Mouse (Mus musculus) hindbrain, embryonic 16.5 days (tissue): Measurements from ENCODE around the gene H3f3a. TPM values are rescaled to one million over a fixed set of nuclear protein-coding genes. Genes with fewer than 3 reads are reported as not detected.
"Not testable (repeated sequence)": the region's sequence is repeated elsewhere in the genome, so short reads cannot be mapped to it uniquely, and the experiment has no call there.

Source experiments
- ATAC-seq: fragments of 200-750 bp; cut with Nextera tagmentation; 2 replicates; pipeline ENCODE4 v1.8.0; 2017; ENCODE audit warnings: moderate TSS enrichment, moderate library complexity
- H3K27ac ChIP-seq: fragments of 300-500 bp; sonication (generic); 2 replicates; pipeline ENCODE4 v1.5.1; 2014; ENCODE audit warnings: low read depth, mild to moderate bottlenecking, control low read depth, low read length, moderate library complexity
- H3K27me3 ChIP-seq: fragments of 300-500 bp; sonication (generic); replicated peaks from 2 replicates; pipeline ENCODE4 v1.6.1; 2014; ENCODE audit warnings: low read length; ENCODE audit not compliant: control insufficient read depth, insufficient read depth
- H3K36me3 ChIP-seq: fragments of 300-500 bp; sonication (generic); 2 replicates; pipeline ENCODE4 v1.6.1; 2014; ENCODE audit warnings: mild to moderate bottlenecking, low read length, moderate library complexity, mixed read lengths; ENCODE audit not compliant: control insufficient read depth, insufficient read depth
- H3K4me1 ChIP-seq: fragments of 300-500 bp; sonication (generic); 2 replicates; pipeline ENCODE4 v1.6.1; 2014; ENCODE audit warnings: low read depth, low read length; ENCODE audit not compliant: control insufficient read depth, insufficient read depth
- H3K4me2 ChIP-seq: fragments of 300-500 bp; sonication (generic); 2 replicates; pipeline ENCODE4 v1.6.1; 2014; ENCODE audit warnings: mild to moderate bottlenecking, low read length, control low read depth, moderate library complexity
- H3K4me3 ChIP-seq: fragments of 300-500 bp; sonication (generic); 2 replicates; pipeline ENCODE4 v1.5.1; 2014; ENCODE audit warnings: mild to moderate bottlenecking, low read length, control low read depth, moderate library complexity
- H3K9ac ChIP-seq: fragments of 300-500 bp; sonication (generic); 2 replicates; pipeline ENCODE4 v1.6.1; 2014; ENCODE audit warnings: low read depth, mild to moderate bottlenecking, control low read depth, low read length, moderate library complexity
- H3K9me3 ChIP-seq: fragments of 300-500 bp; sonication (generic); 2 replicates; pipeline ENCODE4 v1.6.1; 2014; ENCODE audit warnings: mild to moderate bottlenecking, low read length, moderate library complexity; ENCODE audit not compliant: control insufficient read depth
- WGBS: fragments of 180-500 bp; shearing (Covaris S2); extraction: QIAGEN DNeasy Blood & Tissue Kit; methylation state at CpG from one replicate; pipeline ENCODE4 v1.1.7; 2014; 5-methylcytosine and 5-hydroxymethylcytosine counted together
- polyA plus RNA-seq: library from polyadenylated mRNA; unstranded; fragments of >200 nt; fragmentation: Nextera tagmentation; extraction: Ambion mirVana; gene quantifications from 2 replicates; pipeline ENCODE4 v1.2.1, GENCODE M21; 2015

Gene H3f3a
- polyA plus RNA-seq, 1 experiment from 2014 or later: 2,228 TPM

DNA sequence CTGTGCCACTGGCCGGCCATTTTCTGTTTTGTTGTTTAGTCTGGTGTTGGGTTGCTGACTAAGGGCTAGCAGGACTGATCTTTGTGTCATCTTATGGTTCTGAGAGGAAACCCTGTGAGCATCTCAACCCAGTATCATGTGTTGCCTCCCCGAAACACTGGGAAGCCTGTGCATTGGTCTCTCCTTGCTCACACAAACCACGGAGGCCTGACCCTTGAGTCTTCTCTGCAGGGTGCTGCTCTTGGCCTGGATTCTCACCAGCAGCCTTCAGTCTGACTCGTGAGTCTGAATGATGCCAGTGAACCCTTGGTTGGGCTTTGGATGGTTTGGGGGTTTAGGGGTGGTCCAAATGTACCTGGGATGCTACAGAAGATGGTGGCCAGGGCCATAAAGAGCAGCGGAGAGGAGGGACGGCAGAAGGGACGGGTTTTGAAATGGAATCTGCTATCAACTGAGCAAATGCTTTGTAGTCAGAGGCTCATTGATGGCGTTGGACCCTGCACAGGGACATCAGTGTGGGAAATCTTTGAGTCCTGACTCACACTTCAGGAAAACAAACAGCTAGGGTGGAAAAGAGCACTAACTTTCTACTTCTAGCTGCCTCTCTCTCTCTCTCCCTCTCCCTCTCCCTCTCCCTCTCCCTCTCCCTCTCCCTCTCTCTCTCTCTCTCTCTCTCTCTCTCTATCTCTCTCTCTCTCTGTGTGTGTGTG lies 25.6 kb upstream of the H3f3a start:
- Histone ChIP-seq H3K9ac (no peak overlapping the region), H3K27me3 (no peaks in the 10 kb centered on the region), H3K4me1 (no peaks in the 10 kb centered on the region), H3K4me3 (no peak overlapping the region), H3K4me2 (no peak overlapping the region), H3K36me3 (no peaks in the 10 kb centered on the region), H3K27ac (no peak overlapping the region), H3K9me3 (no peaks in the 10 kb centered on the region)
- no peak for ATAC-seq
- 70% methylated on average over 8 of the region's 8 CpGs for WGBS

DNA sequence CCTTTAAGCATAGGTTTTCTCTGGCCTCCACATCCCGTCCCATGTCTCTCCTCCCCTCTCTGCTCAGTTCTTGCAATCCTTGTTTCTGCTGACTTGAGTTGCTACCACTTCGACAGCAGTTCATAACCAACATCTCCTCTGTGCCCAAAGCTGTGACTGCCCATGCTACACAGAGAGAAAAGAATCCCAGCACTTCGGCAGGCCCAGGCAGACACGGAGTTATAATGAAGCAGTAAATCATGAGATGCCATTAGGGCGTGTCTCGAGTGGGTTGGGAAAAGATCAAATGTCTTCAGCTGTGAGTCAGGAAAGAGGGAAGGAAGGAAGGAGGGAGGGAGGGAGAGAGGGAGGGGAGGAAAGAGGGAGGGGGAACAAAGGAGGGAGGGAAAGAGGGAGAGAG lies 24.3 kb upstream of the H3f3a start:
- WGBS: 57% methylated on average over 6 of the region's 6 CpGs
- no peak for ATAC-seq
- H3K9ac ChIP-seq: no peak overlapping the region
- no peaks in the 10 kb centered on the region for H3K27me3 ChIP-seq
- H3K4me2 ChIP-seq: no peak overlapping the region
- H3K36me3 ChIP-seq: no peaks in the 10 kb centered on the region
- no peak overlapping the region for H3K27ac ChIP-seq
- H3K9me3 ChIP-seq: no peaks in the 10 kb centered on the region
- no peaks in the 10 kb centered on the region for H3K4me1 ChIP-seq
- no peak overlapping the region for H3K4me3 ChIP-seq

DNA sequence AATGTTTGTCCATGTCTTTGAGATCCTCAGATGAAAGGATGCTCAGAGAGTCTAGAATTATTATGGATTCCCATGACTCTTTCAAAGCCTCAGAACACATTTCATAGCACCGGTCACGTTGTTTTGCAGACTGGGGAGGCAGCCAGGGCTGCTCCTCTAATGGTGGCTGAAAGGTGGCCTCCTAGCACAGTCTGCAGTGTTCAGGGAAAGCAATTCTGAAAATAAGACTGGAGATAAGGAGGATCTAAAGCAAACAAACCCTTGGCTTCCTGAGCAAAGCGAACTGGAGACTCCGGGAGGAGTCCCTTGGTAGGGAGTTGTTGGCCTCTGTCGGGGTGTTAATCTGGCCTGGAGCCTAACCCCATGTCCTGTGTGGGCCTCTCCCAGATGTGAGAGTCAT lies 23.4 kb upstream of the H3f3a start:
- 95% methylated on average over 5 of the region's 5 CpGs for WGBS
- H3K4me3 ChIP-seq: no peak overlapping the region
- ATAC-seq: no peak
- no peak overlapping the region for H3K27ac ChIP-seq
- H3K9ac ChIP-seq: no peak overlapping the region
- no peaks in the 10 kb centered on the region for H3K4me1 ChIP-seq
- no peak overlapping the region for H3K4me2 ChIP-seq
- no peaks in the 10 kb centered on the region for H3K9me3 ChIP-seq
- H3K27me3 ChIP-seq: no peaks in the 10 kb centered on the region
- H3K36me3 ChIP-seq: no peaks in the 10 kb centered on the region

DNA sequence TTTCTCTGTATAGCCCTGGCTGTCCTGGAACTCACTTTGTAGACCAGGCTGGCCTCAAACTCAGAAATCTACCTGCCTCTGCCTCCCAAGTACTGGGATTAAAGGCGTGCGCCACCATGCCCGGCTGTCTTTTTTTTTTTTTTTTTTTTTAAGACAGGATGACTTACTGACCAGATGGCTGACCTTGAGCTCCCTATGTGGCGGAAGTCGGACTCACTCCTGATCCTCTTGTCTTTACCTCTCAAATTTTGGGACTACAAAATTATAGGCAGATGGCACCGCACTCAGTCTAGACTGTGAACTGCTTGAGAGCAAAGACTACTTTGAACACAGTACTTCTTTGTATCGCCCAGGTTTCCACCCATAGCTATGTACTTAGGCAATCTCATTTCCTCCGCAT lies 22.7 kb upstream of the H3f3a start:
- not testable (repeated sequence) for H3K4me3 ChIP-seq, H3K27me3 ChIP-seq, H3K27ac ChIP-seq, ATAC-seq, H3K4me1 ChIP-seq, H3K9me3 ChIP-seq, H3K9ac ChIP-seq, H3K4me2 ChIP-seq, H3K36me3 ChIP-seq
- 94% methylated on average over 8 of the region's 8 CpGs for WGBS

DNA sequence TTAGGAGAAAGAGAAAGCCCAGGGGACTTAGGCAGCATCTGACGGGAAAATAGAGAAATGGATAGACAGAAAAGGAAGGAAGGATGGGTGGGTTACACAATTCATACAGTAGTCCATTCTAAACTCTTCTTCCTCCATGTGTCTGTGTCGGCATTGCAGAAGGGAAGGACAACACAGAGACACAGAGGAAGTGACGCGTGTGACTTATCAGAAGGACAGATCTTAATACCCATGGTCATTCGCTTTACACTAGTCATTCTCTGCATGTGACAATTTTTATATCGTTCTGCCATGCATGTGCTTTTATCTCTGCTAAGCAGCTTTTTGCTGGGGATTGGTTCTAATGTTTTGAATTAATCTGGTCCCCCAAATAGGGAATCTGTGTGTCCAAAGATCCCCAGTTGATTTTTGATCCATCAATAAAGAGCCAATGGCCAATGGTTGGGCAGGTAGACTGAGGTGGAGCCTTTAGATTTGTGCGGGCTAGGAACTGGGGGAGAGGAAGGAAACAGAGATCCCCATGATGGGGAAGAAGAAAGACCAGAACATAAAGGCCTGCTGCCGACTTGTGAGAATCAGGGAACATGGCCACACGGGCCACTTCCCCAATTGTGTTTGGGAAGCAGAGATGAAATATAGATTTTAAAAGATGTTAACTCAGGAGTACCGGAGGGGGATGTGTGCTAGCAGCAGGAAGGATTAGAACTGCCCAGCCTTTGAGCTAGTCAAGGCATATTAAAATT lies 21.7 kb upstream of the H3f3a start:
- WGBS: 86% methylated on average over 10 of the region's 10 CpGs
- no peaks in the 10 kb centered on the region for H3K4me1 ChIP-seq

DNA sequence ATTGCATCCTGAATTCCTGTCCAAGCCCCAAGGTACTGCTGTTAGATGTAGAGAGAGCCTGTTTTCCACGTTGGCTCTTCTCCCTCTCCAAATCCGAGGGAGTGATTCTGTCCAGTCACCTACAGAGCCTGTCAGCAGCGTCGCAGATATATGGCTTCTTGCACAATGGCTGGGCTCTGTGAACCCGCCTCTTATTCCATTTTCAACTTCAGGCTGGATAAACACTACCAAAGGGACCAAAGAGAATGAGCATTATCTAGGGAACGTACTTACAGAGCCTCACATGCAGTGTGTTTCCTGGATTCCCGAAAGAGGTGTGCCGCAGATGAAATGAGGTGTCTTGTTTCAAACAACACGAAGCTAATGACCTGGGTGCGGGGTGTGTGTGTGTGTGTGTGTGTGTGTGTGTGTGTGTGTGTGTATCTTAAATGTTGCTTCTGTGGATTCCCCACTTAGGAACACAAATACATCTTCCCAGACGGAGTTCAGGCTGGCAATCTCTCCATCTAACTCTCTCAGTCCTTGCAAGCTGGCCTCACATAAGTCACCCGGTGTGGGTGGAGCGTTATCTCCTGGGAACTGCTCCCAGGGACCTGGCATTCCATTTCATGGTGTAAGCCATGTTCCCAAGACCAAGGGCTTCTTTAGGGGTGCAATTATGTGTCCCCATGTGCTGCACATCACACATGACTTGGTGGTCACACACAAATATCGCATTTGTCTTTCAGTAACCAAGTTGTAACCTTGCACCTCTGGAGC lies 17.0 kb upstream of the H3f3a start:
- Histone ChIP-seq H3K4me2 (no peak overlapping the region), H3K9me3 (no peaks in the 10 kb centered on the region), H3K27me3 (no peaks in the 10 kb centered on the region), H3K36me3 (no peaks in the 10 kb centered on the region), H3K4me1 (no peaks in the 10 kb centered on the region), H3K4me3 (no peak overlapping the region), H3K9ac (no peak overlapping the region), H3K27ac (no peak overlapping the region)
- WGBS: 60% methylated on average over 14 of the region's 14 CpGs
- no peak for ATAC-seq

More for the DNA sequence above, 21.7 kb upstream of the H3f3a start:
- no peak for ATAC-seq
- Histone ChIP-seq H3K9ac (no peak overlapping the region), H3K9me3 (no peaks in the 10 kb centered on the region), H3K36me3 (no peaks in the 10 kb centered on the region), H3K27me3 (no peaks in the 10 kb centered on the region), H3K27ac (no peak overlapping the region), H3K4me2 (no peak overlapping the region), H3K4me3 (no peak overlapping the region)

DNA sequence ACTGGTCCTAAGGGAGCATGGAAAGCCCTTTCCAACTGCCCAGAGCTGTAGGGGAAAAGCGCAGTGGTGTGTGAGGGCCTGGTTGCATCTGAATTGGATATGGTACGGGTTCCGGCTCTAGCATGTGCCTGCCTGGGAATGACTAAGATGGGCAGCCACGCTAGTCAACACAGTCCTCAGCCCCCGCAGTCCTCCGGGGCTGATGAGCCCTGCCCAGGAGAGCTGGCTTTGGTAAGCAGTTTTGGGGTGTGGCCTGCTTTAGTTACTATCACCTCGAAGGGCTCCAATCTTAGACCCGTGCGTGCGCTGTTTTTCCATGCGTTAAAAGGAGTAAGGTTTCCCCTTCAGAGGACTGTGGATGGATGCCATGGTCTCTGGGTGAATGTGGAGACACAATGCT lies 16.4 kb upstream of the H3f3a start:
- Histone ChIP-seq H3K36me3 (no peaks in the 10 kb centered on the region), H3K4me2 (no peak overlapping the region), H3K4me1 (no peaks in the 10 kb centered on the region), H3K9ac (no peak overlapping the region), H3K27me3 (no peaks in the 10 kb centered on the region), H3K27ac (no peak overlapping the region), H3K9me3 (no peaks in the 10 kb centered on the region), H3K4me3 (no peak overlapping the region)
- WGBS: 83% methylated on average over 11 of the region's 11 CpGs
- no peak for ATAC-seq

DNA sequence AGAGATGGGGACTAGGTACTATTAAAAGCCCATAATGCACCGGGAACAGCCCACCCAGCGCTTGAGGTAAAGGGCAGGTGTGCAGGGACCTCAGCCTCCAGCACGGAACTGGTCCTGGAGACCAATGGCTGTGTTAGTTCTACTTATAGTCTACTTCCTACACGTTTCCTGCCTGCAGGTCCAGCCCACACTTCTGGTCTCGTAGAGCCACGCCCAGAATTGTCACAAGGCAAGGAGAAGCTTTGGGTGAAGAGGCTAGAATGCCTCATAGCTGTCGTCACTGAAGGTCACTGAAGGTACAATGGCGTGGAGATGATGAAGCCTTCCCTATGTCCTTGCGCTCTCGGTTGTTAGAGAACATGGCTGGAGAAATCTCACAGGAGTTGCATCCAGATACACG lies 16.0 kb upstream of the H3f3a start:
- 88% methylated on average over 11 of the region's 11 CpGs for WGBS
- no peaks in the 10 kb centered on the region for H3K36me3 ChIP-seq
- H3K4me3 ChIP-seq: no peak overlapping the region
- H3K27me3 ChIP-seq: no peaks in the 10 kb centered on the region
- H3K27ac ChIP-seq: no peak overlapping the region
- H3K9ac ChIP-seq: no peak overlapping the region
- H3K4me2 ChIP-seq: no peak overlapping the region
- ATAC-seq: no peak
- H3K9me3 ChIP-seq: no peaks in the 10 kb centered on the region
- H3K4me1 ChIP-seq: no peaks in the 10 kb centered on the region

DNA sequence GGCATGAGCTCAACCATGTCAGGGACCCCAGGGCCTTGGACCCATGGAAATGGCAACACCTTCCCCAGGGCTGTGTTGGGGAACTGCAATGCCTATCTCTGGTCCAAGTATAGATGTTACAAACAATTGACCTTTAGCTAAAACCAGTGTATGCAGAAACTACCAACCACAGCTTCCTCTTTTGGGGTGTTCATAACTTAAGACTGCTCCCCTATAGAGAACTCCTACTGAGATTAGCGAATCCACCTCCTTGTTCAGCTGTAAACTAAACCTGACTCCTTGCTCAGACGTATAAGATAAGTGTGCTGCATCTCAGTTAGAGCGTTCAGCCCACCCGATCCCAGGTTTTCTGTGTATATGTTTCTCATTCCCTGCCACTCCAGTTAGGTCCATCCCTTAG lies 12.9 kb upstream of the H3f3a start:
- Histone ChIP-seq H3K4me3 (no peak overlapping the region), H3K9ac (no peak overlapping the region), H3K9me3 (no peaks in the 10 kb centered on the region), H3K36me3 (no peaks in the 10 kb centered on the region), H3K4me2 (no peak overlapping the region), H3K27me3 (no peaks in the 10 kb centered on the region), H3K4me1 (no peaks in the 10 kb centered on the region), H3K27ac (no peak overlapping the region)
- ATAC-seq: no peak
- 87% methylated on average over 4 of the region's 4 CpGs for WGBS
